Mouse (Mus musculus): ENCODE measurements at regions not wholly inside any gene's neighbourhood (a gene's known extent, or its start where the extent isn't known, plus 50 kb on each side); places are given as distances from the start of the nearest gene placed in this dataset.
A peak's percentile ranks its signal among the peaks of the same experiment; 100 is the strongest.

- DNase-seq (ENCODE audit: low read depth, low spot score) = no peak
These were observed 126.3 kb downstream of the Nr4a2 start for GRCm38 (mm10) chr2:56997500-56997899.

GRCm38 (mm10) chr2:56992851-56993250 is 131.0 kb downstream of the Nr4a2 start:
- DNase-seq (ENCODE audit: low read depth, low spot score) = no peak

DNA sequence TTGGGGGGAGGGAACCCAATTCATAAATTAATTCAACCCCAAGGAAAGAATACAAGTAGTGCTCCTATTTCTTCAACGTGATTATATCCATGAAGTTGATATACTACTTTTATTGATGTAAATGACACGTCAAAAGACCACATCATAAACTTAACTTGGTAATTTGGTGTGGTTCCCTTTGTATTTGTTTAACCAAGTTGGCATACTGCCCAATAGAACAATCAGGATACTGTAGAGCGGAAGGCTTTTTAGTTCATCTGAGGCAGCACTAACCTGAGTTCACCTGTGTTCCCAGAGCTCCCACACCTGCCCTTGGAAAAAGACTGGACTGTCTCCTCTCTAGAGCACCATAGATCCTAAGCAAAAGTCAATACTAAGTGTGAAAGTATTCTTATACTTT is 132.0 kb downstream of the Nr4a2 start:
- DNase-seq (ENCODE audit: low read depth, low spot score) = no peak

DNA sequence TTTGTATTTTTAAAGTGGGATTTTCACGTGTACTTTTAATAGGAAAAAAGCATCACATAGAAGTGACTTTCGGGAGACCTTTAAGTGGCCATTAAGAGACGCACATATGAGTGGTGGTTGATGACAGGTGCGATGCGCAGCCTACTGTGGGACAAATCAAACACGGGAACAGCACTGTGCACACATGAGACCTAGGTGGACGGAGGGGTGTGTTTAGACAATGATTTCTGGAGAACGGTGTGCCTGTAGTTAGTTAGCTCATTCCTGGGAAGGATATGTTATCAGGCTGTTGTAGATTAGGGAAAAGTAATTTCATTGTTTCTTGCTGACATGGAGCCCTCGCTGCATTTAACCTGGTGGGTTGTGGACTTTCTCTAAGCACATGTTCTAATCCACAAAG is 133.0 kb downstream of the Nr4a2 start:
- no peak for DNase-seq (ENCODE audit: low read depth, low spot score)

GRCm38 (mm10) chr2:56983167-56983566 is 140.6 kb downstream of the Nr4a2 start:
- DNase-seq (ENCODE audit: low read depth, low spot score) = no peak

- DNase-seq (ENCODE audit: low read depth, low spot score) = no peak
These were observed 143.2 kb downstream of the Nr4a2 start for GRCm38 (mm10) chr2:56980601-56981000.

GRCm38 (mm10) chr2:56975680-56976079 is 148.1 kb downstream of the Nr4a2 start:
- no peak for DNase-seq (ENCODE audit: low read depth, low spot score)

DNA sequence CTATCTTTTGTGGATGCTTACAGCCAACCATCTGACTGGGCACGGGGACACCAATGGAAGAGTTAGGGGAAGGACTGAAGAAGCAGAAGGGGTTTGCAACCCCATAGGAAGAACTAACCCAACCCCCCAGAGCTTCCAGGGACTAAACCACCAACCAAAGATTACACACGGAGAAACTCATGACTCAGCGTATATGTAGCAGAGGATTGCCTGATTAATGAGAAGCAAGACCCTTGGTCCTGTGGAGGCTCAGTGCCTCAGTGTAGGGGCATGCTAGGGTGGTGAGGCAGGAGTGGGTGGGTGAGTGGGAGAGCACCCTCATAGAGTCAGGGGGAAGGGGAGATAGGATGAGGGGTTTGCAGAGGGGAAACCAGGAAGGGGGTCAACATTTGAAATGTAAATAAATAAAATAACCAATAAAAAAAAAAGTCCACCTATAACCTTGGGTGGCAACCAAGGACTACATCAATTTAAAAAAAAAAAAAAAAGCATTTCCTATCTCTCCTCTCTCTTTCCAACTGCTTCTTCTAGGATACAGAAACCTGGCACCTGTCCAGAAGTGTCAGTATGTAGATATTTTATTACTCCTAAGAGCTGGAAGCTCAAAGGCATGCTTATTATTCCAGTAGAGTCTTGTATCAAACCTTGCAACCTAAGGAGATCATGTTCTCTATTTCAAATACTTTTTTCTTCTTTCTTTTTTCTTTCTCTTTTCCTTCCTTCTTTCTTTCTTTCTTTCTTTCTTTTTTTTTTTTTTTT is 159.7 kb downstream of the Nr4a2 start:
- no peak for DNase-seq (ENCODE audit: low read depth, low spot score)

DNA sequence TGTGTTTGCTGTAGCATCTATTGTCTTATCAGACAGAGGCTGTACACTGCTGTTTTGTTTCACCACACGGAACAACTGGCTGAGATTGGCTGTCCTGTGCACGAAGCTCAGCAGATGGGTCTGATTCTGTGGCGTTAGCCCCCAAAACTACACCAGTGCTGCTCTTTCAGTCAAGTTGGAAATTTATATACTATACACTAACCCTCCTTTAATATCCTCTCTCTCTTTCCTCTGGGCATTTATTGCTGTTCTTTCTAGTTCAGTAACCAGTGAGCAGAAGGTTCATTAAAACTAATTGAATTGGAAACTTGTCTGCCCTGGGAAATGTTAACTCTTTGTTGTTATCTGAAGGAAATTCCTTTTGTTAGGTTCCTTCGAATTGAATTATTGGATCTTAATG is 164.1 kb downstream of the Nr4a2 start:
- DNase-seq (ENCODE audit: low read depth, low spot score) = no peak

DNA sequence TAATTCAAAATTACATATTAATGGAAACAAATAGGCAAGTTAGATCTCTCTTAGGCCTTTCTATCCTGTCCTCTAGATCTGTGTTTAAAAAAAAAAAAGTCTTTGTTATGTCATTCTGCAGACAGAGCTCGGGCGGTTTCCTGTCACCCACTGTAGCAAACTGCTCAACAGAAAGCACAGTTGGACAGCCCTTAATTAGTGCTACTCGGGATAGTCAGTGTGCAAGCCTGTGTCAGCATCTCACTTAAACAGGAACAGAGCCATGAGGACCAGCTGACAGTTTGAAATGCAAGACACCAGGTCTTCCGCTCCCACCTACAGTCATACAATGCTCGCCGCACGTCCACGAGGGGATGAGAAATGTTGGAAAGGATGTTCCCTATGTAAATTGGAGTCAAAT is 170.5 kb downstream of the Nr4a2 start:
- DNase-seq (ENCODE audit: low read depth, low spot score) = no peak

DNA sequence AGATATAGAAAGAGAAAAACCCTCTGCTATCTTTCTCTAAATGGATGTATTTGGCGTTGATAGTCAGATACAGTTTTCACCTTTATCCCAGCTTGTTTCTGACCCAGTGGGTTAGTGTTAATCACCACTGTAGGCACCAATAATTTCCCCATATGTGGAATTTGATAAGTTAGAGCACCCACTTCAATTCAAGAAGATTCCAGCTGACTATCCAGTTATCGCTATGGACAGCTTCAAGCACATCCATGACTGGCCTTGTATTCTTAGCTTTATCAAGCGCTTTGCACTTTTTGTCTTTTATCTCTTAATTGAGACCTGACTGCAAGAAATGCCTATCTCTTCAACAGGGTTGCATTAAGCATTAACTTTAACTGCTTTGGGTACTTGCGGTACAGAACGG is 211.3 kb downstream of the Nr4a2 start:
- no peak for DNase-seq (ENCODE audit: low read depth, low spot score)

GRCm38 (mm10) chr2:56909096-56909865 is 214.5 kb downstream of the Nr4a2 start:
- peak; percentile 73 for DNase-seq (ENCODE audit: low read depth, low spot score)

DNA sequence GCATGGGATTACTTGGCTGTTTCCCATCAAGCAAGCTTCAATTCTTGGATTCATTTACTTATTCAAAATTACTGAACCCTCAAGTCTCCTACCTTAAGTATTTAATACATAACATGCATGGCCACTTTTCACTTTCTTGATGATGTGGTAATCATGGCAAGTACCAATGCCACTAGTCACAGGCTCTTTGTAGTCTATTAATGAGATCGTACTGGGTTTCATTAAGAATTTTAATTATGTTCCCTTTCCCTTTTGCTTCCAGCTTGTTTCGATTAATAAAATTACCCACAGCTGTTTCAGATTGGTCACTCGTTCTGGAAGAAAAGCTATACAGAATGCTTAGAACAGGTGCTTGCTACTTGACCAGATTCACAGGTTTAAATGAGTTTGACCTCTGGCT is 238.6 kb downstream of the Nr4a2 start:
- DNase-seq (ENCODE audit: low read depth, low spot score) = no peak

DNA sequence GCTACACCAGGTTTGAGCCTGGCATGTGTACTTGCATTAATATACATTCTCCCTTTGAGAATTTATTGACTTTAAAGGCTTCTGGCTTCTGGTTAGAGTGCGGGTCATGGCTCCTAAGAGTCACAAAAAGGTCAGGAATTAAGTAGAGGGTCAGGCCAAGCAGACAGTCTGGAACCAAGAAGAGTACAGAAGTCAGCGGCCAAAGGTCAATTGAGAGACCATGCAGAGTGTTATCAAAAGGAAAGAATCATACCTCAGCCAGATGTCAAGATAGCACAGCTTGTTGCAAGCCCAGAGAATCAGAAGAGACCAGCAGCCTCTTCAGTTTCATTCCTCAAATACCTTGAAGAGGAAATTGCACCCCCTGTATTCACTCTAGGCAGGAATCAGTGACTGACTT is 263.0 kb downstream of the Nr4a2 start:
- DNase-seq (ENCODE audit: low read depth, low spot score) = no peak

DNA sequence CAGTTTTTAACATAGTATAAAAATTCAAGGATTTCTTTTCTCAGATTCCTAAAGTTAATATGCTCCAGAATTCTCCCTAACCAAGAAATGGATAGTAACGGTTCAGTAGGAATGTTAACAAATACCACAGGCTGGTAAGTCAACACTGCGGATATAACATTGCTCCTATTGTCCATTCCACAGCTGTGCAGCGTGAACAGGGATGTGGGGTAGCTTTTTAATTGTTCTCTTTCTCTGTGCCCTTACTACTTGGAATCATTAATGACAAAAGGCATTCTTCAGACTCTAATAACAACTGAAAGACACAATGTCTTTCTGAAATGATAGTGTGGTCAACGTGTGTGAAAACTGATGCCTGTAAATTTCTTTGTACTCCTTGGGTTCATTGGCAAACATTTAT is 303.3 kb downstream of the Nr4a2 start:
- DNase-seq (ENCODE audit: low read depth, low spot score) = no peak

- no peak for DNase-seq (ENCODE audit: low read depth, low spot score)
These were observed 339.0 kb downstream of the Nr4a2 start for GRCm38 (mm10) chr2:56784808-56785207.

Data from ZHBTc4 (cell line).